8 mouse cellular contexts compared by ENCODE assay signal in the genomic region with DNA sequence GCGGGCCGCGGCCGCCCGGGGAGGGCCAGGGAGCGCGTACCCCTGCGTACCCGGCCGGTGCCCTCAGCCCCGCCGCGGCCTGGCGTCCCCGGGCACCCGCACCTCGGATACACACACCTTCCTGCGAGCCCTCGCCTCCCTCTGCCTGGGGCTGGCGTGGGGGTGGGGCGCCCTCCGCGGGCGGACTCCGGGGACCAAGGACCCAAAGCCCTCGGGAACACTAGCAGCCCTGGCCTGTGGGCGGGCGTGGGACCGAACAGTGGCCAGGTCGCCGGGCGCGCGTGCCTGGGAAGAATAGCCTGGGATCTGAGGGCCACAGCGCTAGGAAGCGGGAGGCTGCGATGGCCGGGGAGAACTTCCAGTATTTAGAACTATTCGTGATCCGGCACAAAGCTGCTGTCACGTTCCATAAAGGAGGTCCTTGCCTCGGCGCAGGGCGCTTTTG. TPM values are rescaled to one million over a fixed set of nuclear protein-coding genes. Genes with fewer than 3 reads are reported as not detected.
DNase-seq lines count a peak whose midpoint lies in the region; ATAC-seq and TF ChIP-seq lines count a peak whose summit lies in the region.

No protein-coding gene starts in this region.

- H3K27ac ChIP-seq in forebrain, postnatal 0 days (ENCODE audit: low read depth, low read length) = peak overlapping the region; percentile 89
- peak overlapping the region; percentile 96 for H3K27ac ChIP-seq in hindbrain, embryonic 12.5 days
- H3K27ac ChIP-seq in limb, embryonic 10.5 days = peak overlapping the region; percentile 99

- H3K36me3 ChIP-seq in forebrain, postnatal 0 days (ENCODE audit: insufficient read depth) = no peaks in the 10 kb centered on the region
- no peaks in the 10 kb centered on the region for H3K36me3 ChIP-seq in hindbrain, embryonic 12.5 days
- H3K36me3 ChIP-seq in limb, embryonic 10.5 days = peaks cover 6% of the 10 kb centered on the region; the same call in 1 of the 2 replicates

- in situ Hi-C loops in Patski (cut with MboI; ENCODE audit: low pct_unique_long_range_greater_than_20kb) = loop anchor here (10.0 kb wide), 1 partner anchor 299 kb away; no protein-coding TSS in a partner anchor

- H3K4me2 ChIP-seq in forebrain, postnatal 0 days (ENCODE audit: low read depth) = peak overlapping the region; percentile 76
- H3K4me2 ChIP-seq in hindbrain, embryonic 12.5 days (replicated peaks) = peak overlapping the region; percentile 92

- CTCF ChIA-PET in Patski (lab: Charles Lee) = no interaction called here

- H3K4me3 ChIP-seq in forebrain, postnatal 0 days (ENCODE audit: low read depth, low read length) = peak overlapping the region; percentile 96
- H3K4me3 ChIP-seq in hindbrain, embryonic 12.5 days = peak overlapping the region; percentile 98
- H3K4me3 ChIP-seq in limb, embryonic 10.5 days = peak overlapping the region; percentile 94

- H3K9ac ChIP-seq in forebrain, postnatal 0 days = peak overlapping the region; percentile 96
- H3K9ac ChIP-seq in hindbrain, embryonic 12.5 days = peak overlapping the region; percentile 96

- H3K4me1 ChIP-seq in forebrain, postnatal 0 days (ENCODE audit: insufficient read depth) = peaks cover 13% of the 10 kb centered on the region
- H3K4me1 ChIP-seq in hindbrain, embryonic 12.5 days = peaks cover 26% of the 10 kb centered on the region
- peaks cover 28% of the 10 kb centered on the region for H3K4me1 ChIP-seq in limb, embryonic 10.5 days

- H3K27me3 ChIP-seq in Patski = no peaks in the 10 kb centered on the region
- H3K27me3 ChIP-seq in forebrain, postnatal 0 days (ENCODE audit: insufficient read depth, low read length) = no peaks in the 10 kb centered on the region
- no peaks in the 10 kb centered on the region for H3K27me3 ChIP-seq in hindbrain, embryonic 12.5 days
- H3K27me3 ChIP-seq in limb, embryonic 10.5 days (ENCODE audit: low read depth, poor library complexity, severe bottlenecking) = no peaks in the 10 kb centered on the region

- no peak for DNase-seq in Patski (ENCODE audit: low read depth, low spot score)
- peak; percentile 71 for DNase-seq in cerebellum, adult 11-12 months
- DNase-seq in forebrain, postnatal 0 days = peak; percentile 61
- peak; percentile 83 for DNase-seq in limb, embryonic 10.5 days (ENCODE audit: low spot score)
- DNase-seq in mesoderm, embryonic 11.5 days (ENCODE audit: low read depth, low spot score) = peak; percentile 60
- peak; percentile 15 for DNase-seq in spleen, adult 12 weeks (ENCODE audit: low spot score)

- H3K9me3 ChIP-seq in forebrain, postnatal 0 days (ENCODE audit: low read length) = no peaks in the 10 kb centered on the region
- no peaks in the 10 kb centered on the region for H3K9me3 ChIP-seq in hindbrain, embryonic 12.5 days (replicated peaks)
- no peaks in the 10 kb centered on the region for H3K9me3 ChIP-seq in limb, embryonic 10.5 days (replicated peaks)

- POLR2A ChIA-PET in Patski (lab: Charles Lee) = no interaction called here

- 2% methylated on average over 42 of the region's 44 CpGs for WGBS in forebrain, postnatal 0 days
- under 1% methylated on average over 33 of the region's 44 CpGs for WGBS in hindbrain, embryonic 12.5 days
- under 1% methylated on average over 42 of the region's 44 CpGs for WGBS in limb, embryonic 10.5 days

- ATAC-seq in Patski = peak; percentile 53
- ATAC-seq in forebrain, postnatal 0 days = peak; percentile 53
- ATAC-seq in hindbrain, embryonic 12.5 days (ENCODE audit: low FRiP score) = peak; percentile 82
- ATAC-seq in erythroid progenitor cell, adult 5-6 weeks (replicated peaks; ENCODE audit: low FRiP score, poor library complexity, severe bottlenecking) = no peak

- no peak for TF ChIP-seq CTCF in Patski (IDR thresholded peaks at IDR 0.05)
- no peak for TF ChIP-seq CTCF in forebrain, postnatal 0 days (IDR thresholded peaks at IDR 0.05; ENCODE audit: low read depth)

RNA-seq across cellular contexts. Expression of a gene that starts 1.7 kb away (rescaled TPM):
- 37.4 TPM for polyA plus RNA-seq in Patski (2021)
- total RNA-seq in forebrain, postnatal 0 days (2014; rRNA removed) = 79.2 and 84.2 TPM in 2 replicates
- polyA plus RNA-seq in forebrain, postnatal 0 days (2015; fragmentation: Nextera tagmentation; extraction: Ambion mirVana) = 40.3 and 43.8 TPM in 2 replicates
- polyA plus RNA-seq in hindbrain, embryonic 12.5 days (2016; fragmentation: Nextera tagmentation; extraction: Ambion mirVana) = 53.8 and 54.4 TPM in 2 replicates
- polyA plus RNA-seq in limb, embryonic 10.5 days (2016; fragmentation: Nextera tagmentation; extraction: Ambion mirVana) = 46.5 and 51.5 TPM in 2 replicates
- 1.8 and 3.4 TPM in 2 replicates for total RNA-seq in erythroid progenitor cell, adult 5-6 weeks (2015; ENCODE audit: low replicate concordance)
- total RNA-seq in erythroid progenitor cell, adult 5-6 weeks (2017; ENCODE audit: low replicate concordance) = 1.2 and 5.3 TPM in 2 replicates
